ENCODE assay signal across 29 mouse cellular contexts in genomic region chr14:77329791-77330190, GRCm38 (mm10).
"Had no signal": no experiment of that assay in that cellular context is flagged by ENCODE, and none has a peak within 500 bp of the region (broad histone marks: within the 10 kb centered on the region; RNA-seq: fewer than 3 reads in every experiment).

No protein-coding gene starts in this region.

- H3K27ac ChIP-seq: limb, embryonic 10.5 days; limb, embryonic 12.5 days; limb, embryonic 13.5 days; limb, embryonic 15.5 days; liver, embryonic 12.5 days; liver, embryonic 13.5 days; liver, embryonic 14.5 days; liver, embryonic 15.5 days; lung, embryonic 15.5 days; macrophage; midbrain, embryonic 10.5 days; midbrain, embryonic 12.5 days; midbrain, embryonic 13.5 days; midbrain, embryonic 15.5 days; neural tube, embryonic 12.5 days had no signal

- H3K27me3 ChIP-seq: limb, embryonic 12.5 days; limb, embryonic 13.5 days; limb, embryonic 15.5 days; liver, embryonic 12.5 days; liver, embryonic 13.5 days; liver, embryonic 15.5 days; lung, embryonic 15.5 days; midbrain, embryonic 12.5 days; midbrain, embryonic 13.5 days; midbrain, embryonic 15.5 days; neural tube, embryonic 12.5 days had no signal

- H3K4me2 ChIP-seq: limb, embryonic 12.5 days; limb, embryonic 13.5 days; limb, embryonic 15.5 days; liver, embryonic 11.5 days; liver, embryonic 12.5 days; liver, embryonic 13.5 days; liver, embryonic 15.5 days; lung, embryonic 14.5 days; lung, embryonic 15.5 days; midbrain, embryonic 11.5 days; midbrain, embryonic 12.5 days; midbrain, embryonic 13.5 days; midbrain, embryonic 15.5 days; neural tube, embryonic 12.5 days had no signal

- H3K4me1 ChIP-seq: limb, embryonic 10.5 days; limb, embryonic 12.5 days; limb, embryonic 13.5 days; limb, embryonic 15.5 days; liver, embryonic 12.5 days; liver, embryonic 13.5 days; liver, embryonic 15.5 days; lung, embryonic 15.5 days; megakaryocyte, embryonic 14.5 days; midbrain, embryonic 10.5 days; midbrain, embryonic 12.5 days; midbrain, embryonic 13.5 days; neural tube, embryonic 12.5 days had no signal

- H3K4me3 ChIP-seq: limb, embryonic 10.5 days; limb, embryonic 12.5 days; limb, embryonic 13.5 days; limb, embryonic 15.5 days; liver, embryonic 12.5 days; liver, embryonic 13.5 days; liver, embryonic 15.5 days; lung, embryonic 15.5 days; megakaryocyte, embryonic 14.5 days; midbrain, embryonic 10.5 days; midbrain, embryonic 12.5 days; midbrain, embryonic 13.5 days; midbrain, embryonic 15.5 days; neural tube, embryonic 12.5 days had no signal

- H3K36me3 ChIP-seq: limb, embryonic 10.5 days; limb, embryonic 12.5 days; limb, embryonic 13.5 days; limb, embryonic 15.5 days; liver, embryonic 12.5 days; liver, embryonic 13.5 days; liver, embryonic 15.5 days; lung, embryonic 15.5 days; midbrain, embryonic 10.5 days; midbrain, embryonic 12.5 days; midbrain, embryonic 15.5 days; neural tube, embryonic 12.5 days had no signal

- DNase-seq: left cerebral cortex, postnatal 4 days; liver; liver, embryonic 13.5 days; liver, postnatal 0 days; lung, adult 18-20 months; lung, adult 2 months; lung, embryonic 14.5 days; lung, postnatal 10 days; lung, postnatal 14 days; lung, postnatal 36 days; lung, postnatal 4 days; midbrain, embryonic 14.5 days had no signal

- H3K9me3 ChIP-seq: limb, embryonic 10.5 days; limb, embryonic 12.5 days; limb, embryonic 13.5 days; limb, embryonic 15.5 days; liver, embryonic 12.5 days; liver, embryonic 13.5 days; liver, embryonic 15.5 days; lung, embryonic 15.5 days; midbrain, embryonic 12.5 days; midbrain, embryonic 13.5 days; midbrain, embryonic 15.5 days had no signal
